Mouse (Mus musculus) hematopoietic stem cell, adult 5-6 weeks (primary cell): ENCODE results near the gene Zbp1. TPM values are rescaled to one million over a fixed set of nuclear protein-coding genes. Genes with fewer than 3 reads are reported as not detected.

Experiments
- total RNA-seq: library from RNA; stranded (forward); fragments of 172-1452, 232-1000 nt; gene quantifications from 2 replicates; pipeline ENCODE4 v1.2.3, GENCODE M21; 2017

The Zbp1 gene
- total RNA-seq, 1 experiment from 2014 or later, result 4.6 TPM

Other genes with a start within 250 kb of the Zbp1 start
- gene Spo11, start 241.2 kb downstream of the Zbp1 start, total RNA-seq, result 2.2 and 9.6 TPM in 2 replicates
- gene Rae1, start 218.8 kb downstream of the Zbp1 start, total RNA-seq, result 45.8 and 57.5 TPM in 2 replicates
- gene Rbm38, start 198.4 kb downstream of the Zbp1 start, total RNA-seq, result 66.3 and 81.3 TPM in 2 replicates
- gene Ctcfl, start 99.4 kb downstream of the Zbp1 start, total RNA-seq, result not detected in 2 replicates
- gene Pck1, start 65.9 kb downstream of the Zbp1 start, total RNA-seq, result not detected in 2 replicates
- 0.40 TPM in 1 of 2 replicates, not detected in the other for gene Pmepa1, start 57.6 kb upstream of the Zbp1 start, total RNA-seq